Mouse (Mus musculus): Measurements from ENCODE around the gene Fes.
"Not testable (repeated sequence)": the region's sequence is repeated elsewhere in the genome, so short reads cannot be mapped to it uniquely, and the experiment has no call there.

DNA sequence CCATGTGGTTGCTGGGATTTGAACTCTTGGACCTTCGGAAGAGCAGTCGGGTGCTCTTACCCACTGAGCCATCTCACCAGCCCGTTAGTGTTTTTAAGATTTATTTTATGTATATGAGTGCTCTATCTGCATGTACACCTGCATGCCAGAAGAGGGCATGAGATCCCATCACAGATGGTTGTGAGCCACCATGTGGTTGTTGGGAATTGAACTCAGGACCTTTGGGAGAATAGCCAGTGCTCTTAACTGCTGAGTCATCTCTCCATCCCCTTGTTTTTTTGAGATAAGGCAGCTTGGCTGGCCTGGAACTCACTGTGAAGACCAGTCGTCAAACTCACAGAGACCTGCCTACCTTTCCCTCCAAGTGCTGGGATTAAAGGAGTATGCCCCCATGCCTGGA, 8.7 kb upstream of the Fes start:
- TF ChIP-seq CTCF (IDR thresholded peaks at IDR 0.05 in 2 of 3, conservative IDR thresholded peaks at IDR 0.05 in 1 of 3; ENCODE audit: control insufficient read depth in 1 of 3, insufficient read depth in 1 of 3, low read depth in 2 of 3, low read length in 3 of 3, poor library complexity in 1 of 3, severe bottlenecking in 1 of 3): peak in 2 of 3 experiments; percentile 31 to 52; a peak in 4 of 6 replicates
- TF ChIP-seq POLR2A (IDR thresholded peaks at IDR 0.05; ENCODE audit: control insufficient read depth in 1 of 2, insufficient read depth in 1 of 2, low read depth in 1 of 2, low read length in 2 of 2, poor library complexity in 1 of 2); CHD2 (IDR thresholded peaks at IDR 0.05; ENCODE audit: low read length); HCFC1 (IDR thresholded peaks at IDR 0.05; ENCODE audit: low read depth, low read length); GATA1 (IDR thresholded peaks at IDR 0.05; ENCODE audit: low read depth, low read length); ELF1 (IDR thresholded peaks at IDR 0.05; ENCODE audit: low read depth, low read length); ZNF384 (IDR thresholded peaks at IDR 0.05; ENCODE audit: low read depth, low read length); GABPA (IDR thresholded peaks at IDR 0.05; ENCODE audit: low read depth, low read length); NRF1 (IDR thresholded peaks at IDR 0.05; ENCODE audit: insufficient read depth, low read depth, low read length, poor library complexity, severe bottlenecking); EP300 (IDR thresholded peaks at IDR 0.05; ENCODE audit: low read depth in 1 of 2, low read length in 2 of 2); MXI1 (IDR thresholded peaks at IDR 0.05; ENCODE audit: low read depth, low read length); USF1 (IDR thresholded peaks at IDR 0.05; ENCODE audit: low read depth, low read length); USF2 (IDR thresholded peaks at IDR 0.05; ENCODE audit: borderline replicate concordance in 1 of 2, insufficient read depth in 1 of 2, low read depth in 1 of 2, low read length in 2 of 2): not testable (repeated sequence)
- peak; percentile 52 for TF ChIP-seq SMC3 (IDR thresholded peaks at IDR 0.05; ENCODE audit: low read depth, low read length)

All from MEL (cell line).